Mouse (Mus musculus): Measurements from ENCODE around the gene Arhgef39. TPM values are rescaled to one million over a fixed set of nuclear protein-coding genes. Genes with fewer than 3 reads are reported as not detected.

The Arhgef39 gene
- polyA plus RNA-seq (2017; shearing (Covaris generic)) = 1 to 10 TPM; 3.8 to 5.5 TPM

DNA sequence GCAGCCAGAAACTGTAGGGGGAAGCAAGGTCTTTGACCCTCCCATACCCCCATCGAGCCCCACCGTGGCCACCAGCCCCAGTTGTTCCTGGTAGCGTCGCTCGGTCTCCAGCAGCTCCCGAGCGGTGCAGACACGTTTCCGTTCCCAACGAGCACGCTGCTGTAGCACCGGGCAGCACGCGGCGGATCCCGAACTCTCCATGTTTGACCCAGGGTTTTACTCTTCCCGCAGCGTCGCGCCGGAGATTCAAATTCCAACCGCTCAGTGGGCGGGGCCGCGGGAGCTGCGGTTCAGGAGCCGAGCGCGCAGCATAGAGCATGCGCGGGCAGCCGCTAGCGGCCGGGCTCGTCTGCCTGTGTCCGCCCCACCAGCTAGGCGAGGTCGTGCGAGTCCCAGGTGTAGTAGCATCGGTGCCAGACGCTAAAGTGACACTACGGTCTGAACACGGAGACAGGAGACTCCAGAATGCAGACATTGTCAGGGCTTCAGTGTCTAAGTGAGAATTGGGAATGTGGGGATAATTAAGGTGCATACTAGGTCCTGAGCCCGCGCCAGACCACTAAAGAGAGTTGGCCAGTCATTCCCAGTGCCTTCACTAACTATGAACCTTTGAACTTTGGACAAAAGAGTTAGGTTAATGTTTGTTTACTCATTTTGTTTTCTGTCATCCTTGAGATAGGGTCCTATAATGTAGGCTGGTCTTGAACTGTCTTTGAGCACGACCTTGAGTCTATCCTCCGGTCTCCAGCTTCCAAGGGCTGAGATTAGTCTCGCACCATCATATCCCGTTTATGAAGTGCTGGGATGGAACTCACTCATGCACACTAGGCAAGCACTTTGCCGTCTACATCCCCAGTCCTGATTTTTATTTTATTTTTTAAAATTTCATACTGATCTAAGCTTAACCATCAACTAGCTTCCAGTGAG lies at the start of gene Arhgef39:
Arhgef39 (minus strand) TSS at position 289 of the 927 bp plus-strand sequence.

DNA sequence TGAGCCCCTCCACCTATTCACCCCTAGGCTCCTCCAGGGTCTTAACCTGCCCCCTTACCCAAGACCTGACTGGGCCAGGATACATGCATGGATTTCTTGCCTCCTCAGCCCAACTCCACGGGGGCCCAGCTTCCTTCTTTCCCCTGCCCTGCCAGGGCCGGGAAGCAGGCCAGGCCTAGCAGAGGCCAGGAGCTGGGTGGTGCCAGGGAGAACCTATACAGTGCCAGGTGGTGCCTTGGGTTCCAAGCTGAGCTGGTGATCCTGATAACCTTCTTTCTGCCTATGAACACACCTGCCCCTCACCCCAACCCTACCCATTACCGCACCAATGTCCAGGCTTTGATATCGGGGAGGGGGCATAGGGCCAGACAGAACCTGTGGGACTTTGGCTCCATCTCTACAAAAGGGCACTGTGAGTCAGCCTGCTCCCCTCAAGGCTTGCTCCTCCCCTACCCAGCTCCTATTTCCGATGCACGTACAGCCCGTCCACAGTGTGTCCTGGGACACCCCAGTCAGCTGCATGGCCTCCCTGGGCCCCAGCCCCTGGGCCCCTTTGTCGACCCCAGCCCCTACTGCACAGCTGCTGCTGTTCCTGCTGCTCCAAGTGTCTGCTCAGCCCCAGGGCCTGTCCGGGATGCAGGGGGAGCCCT lies 7.2 kb upstream of the Arhgef39 start, which contains the start of gene Car9:
Car9 (plus strand) TSS at position 431 of the 650 bp plus-strand sequence.

GRCm38 (mm10) chr4:43492821-43493185 lies 6.7 kb downstream of the Arhgef39 start, which contains the start of gene Ccdc107:
Gene Ccdc107 (plus strand): TSS chr4:43492900.

GRCm38 (mm10) chr4:43483535-43484091 lies 15.9 kb downstream of the Arhgef39 start, which contains the start of gene Sit1:
Gene Sit1 (minus strand): TSS chr4:43483734.

DNA sequence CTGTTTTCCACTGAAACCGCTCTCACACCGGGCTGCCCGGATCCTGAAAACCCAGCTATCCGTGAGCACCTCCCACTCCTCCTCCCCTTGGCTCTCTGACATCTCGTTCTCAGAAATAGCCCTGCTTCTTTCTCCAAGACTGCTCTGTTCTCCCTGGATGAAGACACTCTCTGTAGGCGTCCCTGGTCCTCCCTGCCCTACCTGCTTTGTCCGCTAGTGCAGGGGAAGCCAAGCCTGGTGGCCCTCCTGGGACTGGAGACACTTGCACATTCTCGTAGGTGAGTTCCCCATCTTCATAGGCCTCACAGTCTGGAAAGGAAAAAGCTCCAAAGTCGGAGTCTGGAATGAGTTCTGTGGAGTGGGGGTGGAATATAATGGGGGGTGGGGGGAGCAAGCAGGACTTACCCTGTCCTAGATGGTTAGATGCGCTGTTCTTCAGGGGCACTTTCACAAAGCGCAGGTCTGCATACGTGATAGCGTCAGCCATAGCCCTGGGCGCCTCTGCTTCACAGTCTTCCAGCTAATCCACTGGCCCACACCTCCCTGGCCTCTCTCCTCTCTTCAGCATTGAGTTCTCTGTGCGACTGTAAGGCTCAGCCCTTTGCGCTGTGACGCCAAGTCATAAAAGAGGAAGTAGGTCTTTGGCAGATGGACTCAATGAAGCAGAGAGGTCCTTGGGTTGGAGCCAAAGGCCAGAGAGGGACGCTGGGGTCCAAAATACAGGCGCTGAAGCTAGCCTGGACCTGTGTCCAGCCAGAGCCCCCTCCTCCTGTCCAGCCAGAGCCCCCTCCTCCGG lies 45.3 kb downstream of the Arhgef39 start, which contains the start of gene Cd72:
Cd72 (minus strand) TSS at position 588 of the 796 bp plus-strand sequence.

Other genes starting within 250 kb of the Arhgef39 start
- gene Atp8b5, start 232.5 kb downstream of the Arhgef39 start, polyA plus RNA-seq (2017; shearing (Covaris generic)) = under 1 TPM; 0.16 to 0.72 TPM
- gene Rusc2, start 117.7 kb downstream of the Arhgef39 start, polyA plus RNA-seq (2017; shearing (Covaris generic)) = 1 to 10 TPM in 1 of 2 experiments, under 1 TPM in 1; 0.33 to 1.8 TPM
- under 1 TPM in 1 of 2 experiments, not detected in 1; 0.23 TPM for gene Fam166b, start 70.6 kb downstream of the Arhgef39 start, polyA plus RNA-seq (2017; shearing (Covaris generic))
- 10 to 100 TPM; 54.6 to 94.4 TPM for gene Tesk1, start 57.8 kb downstream of the Arhgef39 start, polyA plus RNA-seq (2017; shearing (Covaris generic))
- gene Cd72, start 45.1 kb downstream of the Arhgef39 start, polyA plus RNA-seq (2017; shearing (Covaris generic)) = 10 to 100 TPM; 33.1 to 65.3 TPM
- gene Sit1, start 16.0 kb downstream of the Arhgef39 start, polyA plus RNA-seq (2017; shearing (Covaris generic)) = 100 to 1,000 TPM; 134 to 225 TPM
- gene Ccdc107, start 6.8 kb downstream of the Arhgef39 start, polyA plus RNA-seq (2017; shearing (Covaris generic)) = 10 to 100 TPM; 89.1 to 99.6 TPM
- gene Car9, start 7.3 kb upstream of the Arhgef39 start, polyA plus RNA-seq (2017; shearing (Covaris generic)) = 1 to 10 TPM in 1 of 2 experiments, under 1 TPM in 1; 0.51 to 1.4 TPM
- gene Tpm2, start 24.1 kb upstream of the Arhgef39 start, polyA plus RNA-seq (2017; shearing (Covaris generic)) = under 1 TPM in 1 of 2 experiments, not detected in 1; 0.37 TPM
- gene Creb3, start 62.6 kb upstream of the Arhgef39 start, polyA plus RNA-seq (2017; shearing (Covaris generic)) = 10 to 100 TPM; 82.9 to 91.0 TPM
- 100 to 1,000 TPM; 223 to 237 TPM for gene Tln1, start 63.0 kb upstream of the Arhgef39 start, polyA plus RNA-seq (2017; shearing (Covaris generic))
- 10 to 100 TPM; 12.9 to 21.1 TPM for gene Rgp1, start 79.0 kb upstream of the Arhgef39 start, polyA plus RNA-seq (2017; shearing (Covaris generic))
- gene Gba2, start 79.2 kb upstream of the Arhgef39 start, polyA plus RNA-seq (2017; shearing (Covaris generic)) = 10 to 100 TPM; 43.6 to 49.6 TPM
- gene Msmp, start 84.8 kb upstream of the Arhgef39 start, polyA plus RNA-seq (2017; shearing (Covaris generic)) = 1 to 10 TPM; 3.0 to 3.9 TPM
- gene Npr2, start 132.2 kb upstream of the Arhgef39 start, polyA plus RNA-seq (2017; shearing (Covaris generic)) = under 1 TPM; 0.53 to 0.72 TPM
- under 1 TPM; 0.27 to 0.81 TPM for gene Spag8, start 153.9 kb upstream of the Arhgef39 start, polyA plus RNA-seq (2017; shearing (Covaris generic))
- 10 to 100 TPM; 64.9 to 74.6 TPM for gene Hint2, start 156.8 kb upstream of the Arhgef39 start, polyA plus RNA-seq (2017; shearing (Covaris generic))
- gene Tmem8b, start 169.3 kb upstream of the Arhgef39 start, polyA plus RNA-seq (2017; shearing (Covaris generic)) = 1 to 10 TPM; 1.4 to 2.3 TPM
- gene Fam221b, start 169.4 kb upstream of the Arhgef39 start, polyA plus RNA-seq (2017; shearing (Covaris generic)) = 1 to 10 TPM in 1 of 2 experiments, under 1 TPM in 1; 0.99 to 2.8 TPM
- gene Olfr70, start 201.1 kb upstream of the Arhgef39 start, polyA plus RNA-seq (2017; shearing (Covaris generic)) = not detected
- gene Olfr71, start 210.6 kb upstream of the Arhgef39 start, polyA plus RNA-seq (2017; shearing (Covaris generic)) = under 1 TPM in 1 of 2 experiments, not detected in 1; 0.10 TPM
- gene Hrct1, start 227.5 kb upstream of the Arhgef39 start, polyA plus RNA-seq (2017; shearing (Covaris generic)) = not detected
- 1 to 10 TPM in 1 of 2 experiments, under 1 TPM in 1; 0.48 to 1.3 TPM for gene Spaar, start 230.3 kb upstream of the Arhgef39 start, polyA plus RNA-seq (2017; shearing (Covaris generic))